ENCODE assay signal across 8 mouse cellular contexts in genomic region chr9:116218780-116219179, GRCm38 (mm10). TPM values are rescaled to one million over a fixed set of nuclear protein-coding genes. Genes with fewer than 3 reads are reported as not detected.
A peak's percentile ranks its signal among the peaks of the same experiment; 100 is the strongest.
DNase-seq lines count a peak whose midpoint lies in the region; TF ChIP-seq lines count a peak whose summit lies in the region.

No protein-coding gene starts in this region.

- intact Hi-C loops in gastrocnemius, postnatal 36 days (cut with DNase I): no loop called here

- peak; percentile 52 to 67 for DNase-seq in cerebellum, postnatal 10 days
- no peak for DNase-seq in cerebellum, adult 11-12 months
- peak; percentile 45 for DNase-seq in R1 (ENCODE audit: low read depth, low spot score)
- peak; percentile 21 to 28 for DNase-seq in gastrocnemius, postnatal 36 days
- peak; percentile 35 for DNase-seq in kidney, adult 11 months
- no peak for DNase-seq in urinary bladder, postnatal 4 days (ENCODE audit: low spot score in 2 of 2)
- no peak for DNase-seq in layer of hippocampus, postnatal 36 days

- H3K79me2 ChIP-seq in myocyte (ENCODE audit: control insufficient read depth, insufficient read depth): no peaks in the 10 kb centered on the region

- no peak overlapping the region for H3K4me3 ChIP-seq in myocyte

- no peak for TF ChIP-seq POLR2A in myocyte (IDR thresholded peaks at IDR 0.05; ENCODE audit: insufficient read length, low read depth)

- H3K36me3 ChIP-seq in myocyte (ENCODE audit: control insufficient read depth, insufficient read depth): no peaks in the 10 kb centered on the region

- peak overlapping the region; percentile 61 for H3K4me2 ChIP-seq in myocyte (ENCODE audit: low read depth)

- no peaks in the 10 kb centered on the region for H3K27me3 ChIP-seq in myocyte (ENCODE audit: control insufficient read depth, insufficient read depth, insufficient read length)

- no peak overlapping the region for H3ac ChIP-seq in myocyte (ENCODE audit: control insufficient read depth, insufficient read length)

TF ChIP-seq in myocyte, 11 proteins besides CTCF, POLR2A, EP300 and RAD21:
- TF ChIP-seq USF1 (IDR thresholded peaks at IDR 0.05; ENCODE audit: low read depth) (no peak), MYOD1 (IDR thresholded peaks at IDR 0.05; ENCODE audit: control insufficient read depth in 1 of 3, insufficient read length in 2 of 3, low read depth in 2 of 3) (peak in 2 of 3 experiments; percentile 50 to 63), REST (IDR thresholded peaks at IDR 0.05; ENCODE audit: insufficient read depth, insufficient read length) (no peak), MYOG (IDR thresholded peaks at IDR 0.05; ENCODE audit: control insufficient read depth in 1 of 3, insufficient read depth in 1 of 3, insufficient read length in 2 of 3, low read depth in 2 of 3) (peak in 1 of 3 experiments; percentile 23), CEBPB (IDR thresholded peaks at IDR 0.05; ENCODE audit: insufficient read depth, poor library complexity, severe bottlenecking) (no peak), SRF (IDR thresholded peaks at IDR 0.05; ENCODE audit: control insufficient read depth, insufficient read length, low read depth) (no peak)
TF ChIP-seq in myocyte: peak in this region for 2.

RNA-seq across cellular contexts. Expression of gene Tgfbr2, which starts 43.6 kb away (rescaled TPM):
- 10 to 100 TPM; 17.7 to 18.6 TPM for total RNA-seq in gastrocnemius, postnatal 36 days (2021)
- polyA plus RNA-seq in myocyte (2012; fragmentation: generic; extraction: Trizol): 48.4 TPM
- total RNA-seq in layer of hippocampus, postnatal 36 days (2021): 10 to 100 TPM; 10.6 to 12.6 TPM

Comparison
In these comparisons a context has a peak if more than half of its experiments do, and no peak if none do; other contexts are left out.
1. DNase-seq: peak in cerebellum, postnatal 10 days (2 of 2), R1 (single experiment), gastrocnemius, postnatal 36 days (2 of 2) and kidney, adult 11 months (single experiment); none in cerebellum, adult 11-12 months (single experiment), urinary bladder, postnatal 4 days (0 of 2) and layer of hippocampus, postnatal 36 days (0 of 2).